ENCODE assay signal across 13 mouse cellular contexts in genomic region chr17:47221068-47221796, GRCm38 (mm10).
DNase-seq lines count a peak whose midpoint lies in the region; ATAC-seq lines count a peak whose summit lies in the region.
"Had no signal": no experiment of that assay in that cellular context is flagged by ENCODE, and none has a peak within 500 bp of the region (broad histone marks: within the 10 kb centered on the region; RNA-seq: fewer than 3 reads in every experiment).

No protein-coding gene starts in this region.

- peak; percentile 27 to 34 for DNase-seq in heart, adult 18-20 months
- no peak for DNase-seq in heart, postnatal 10 days
- peak; percentile 21 for DNase-seq in lung, adult 18-20 months
- no peak for DNase-seq in lung, postnatal 4 days
- peak; percentile 67 to 70 for DNase-seq in monocyte, adult 2 months (ENCODE audit: low read depth in 1 of 2, low spot score in 2 of 2)
- DNase-seq in embryo, embryonic 10.5 days (ENCODE audit: low spot score), result no peak
- DNase-seq: cerebellum, adult 8-10 months; gastrocnemius, adult 2 months; right cerebral cortex, postnatal 25 days had no signal

- ATAC-seq in common myeloid progenitor, adult 5-6 weeks (replicated peaks; ENCODE audit: low read depth, poor library complexity, severe bottlenecking), result peak; percentile 2; the same call in 1 of the 2 replicates
- no peak for ATAC-seq in intestine, embryonic 16.5 days

- H3K4me1 ChIP-seq in intestine, embryonic 16.5 days (ENCODE audit: control insufficient read depth, insufficient read depth, low read length), result no peaks in the 10 kb centered on the region
- H3K4me1 ChIP-seq: hindbrain, embryonic 15.5 days had no signal

- H3K36me3 ChIP-seq in intestine, embryonic 16.5 days (ENCODE audit: control insufficient read depth, insufficient read depth, low read length), result no peaks in the 10 kb centered on the region
- H3K36me3 ChIP-seq: hindbrain, embryonic 15.5 days had no signal

- no peak overlapping the region for H3K4me2 ChIP-seq in intestine, embryonic 16.5 days (ENCODE audit: low read depth, low read length)
- H3K4me2 ChIP-seq: hindbrain, embryonic 15.5 days; limb, embryonic 15.5 days had no signal

- intact Hi-C loops in heart, postnatal 10 days (cut with DNase I), result no loop called here

- 94% methylated on average over 14 of the region's 14 CpGs for WGBS in intestine, embryonic 16.5 days

- no peaks in the 10 kb centered on the region for H3K27me3 ChIP-seq in intestine, embryonic 16.5 days (replicated peaks; ENCODE audit: control insufficient read depth, insufficient read depth, low read length)
- H3K27me3 ChIP-seq: hindbrain, embryonic 15.5 days; limb, embryonic 15.5 days had no signal

- no peak overlapping the region for H3K27ac ChIP-seq in intestine, embryonic 16.5 days (ENCODE audit: low read length)
- H3K27ac ChIP-seq: gastrocnemius, adult 2 months; hindbrain, embryonic 15.5 days; limb, embryonic 15.5 days had no signal

- H3K9me3 ChIP-seq in intestine, embryonic 16.5 days (ENCODE audit: control insufficient read depth, low read length), result no peaks in the 10 kb centered on the region
- H3K9me3 ChIP-seq: hindbrain, embryonic 15.5 days; limb, embryonic 15.5 days had no signal

- H3K9ac ChIP-seq in intestine, embryonic 16.5 days (ENCODE audit: low read depth, low read length), result no peak overlapping the region
- H3K9ac ChIP-seq: hindbrain, embryonic 15.5 days; limb, embryonic 15.5 days had no signal

- H3K4me3 ChIP-seq in intestine, embryonic 16.5 days (ENCODE audit: low read length), result no peak overlapping the region
- H3K4me3 ChIP-seq: gastrocnemius, adult 2 months; hindbrain, embryonic 15.5 days; limb, embryonic 15.5 days had no signal

Comparison
In these comparisons a context has a peak if more than half of its experiments do, and no peak if none do; other contexts are left out.
1. DNase-seq: peak in heart, adult 18-20 months (2 of 2), lung, adult 18-20 months (2 of 2) and monocyte, adult 2 months (2 of 2); none in heart, postnatal 10 days (0 of 2), lung, postnatal 4 days (0 of 2) and embryo, embryonic 10.5 days (single experiment).